Mouse (Mus musculus) hindbrain, postnatal 0 days (tissue): ENCODE results near the gene Lmf1. TPM values are rescaled to one million over a fixed set of nuclear protein-coding genes. Genes with fewer than 3 reads are reported as not detected.
A peak's percentile ranks its signal among the peaks of the same experiment; 100 is the strongest.

Experiments used
- ATAC-seq: fragments of 200-750 bp; cut with Nextera tagmentation; 2 replicates; pipeline ENCODE4 v1.8.0; 2017; ENCODE audit warnings: mild to moderate bottlenecking, moderate TSS enrichment, moderate library complexity
- DNase-seq: peaks from one replicate; pipeline ENCODE4 v3.0.0-alpha.2; 2015; ENCODE audit warnings: low spot score
- H3K27ac ChIP-seq: fragments of 300-500 bp; sonication (generic); 2 replicates; pipeline ENCODE4 v1.5.1; 2014; ENCODE audit warnings: mild to moderate bottlenecking
- H3K27me3 ChIP-seq: fragments of 300-500 bp; sonication (generic); 2 replicates; pipeline ENCODE4 v1.6.1; 2014; ENCODE audit warnings: low read length, mixed read lengths; ENCODE audit not compliant: insufficient read depth
- H3K36me3 ChIP-seq: fragments of 300-500 bp; sonication (generic); 2 replicates; pipeline ENCODE4 v1.6.1; 2014; ENCODE audit warnings: low read length, mixed read lengths; ENCODE audit not compliant: insufficient read depth
- H3K4me1 ChIP-seq: fragments of 300-500 bp; sonication (generic); 2 replicates; pipeline ENCODE4 v1.6.1; 2014; ENCODE audit warnings: antibody characterized with exemption, low read length, mixed read lengths; ENCODE audit not compliant: insufficient read depth
- H3K4me2 ChIP-seq: fragments of 300-500 bp; sonication (generic); 2 replicates; pipeline ENCODE4 v1.6.1; 2014; ENCODE audit warnings: low read depth, mild to moderate bottlenecking, low read length, moderate library complexity, mixed read lengths
- H3K4me3 ChIP-seq: fragments of 300-500 bp; sonication (generic); 2 replicates; pipeline ENCODE4 v1.5.1; 2014; ENCODE audit warnings: low read length
- H3K9ac ChIP-seq: fragments of 300-500 bp; sonication (generic); replicated peaks from 2 replicates; pipeline ENCODE4 v1.6.1; 2014; ENCODE audit warnings: mild to moderate bottlenecking, low read length, moderate library complexity, mixed read lengths
- H3K9me3 ChIP-seq: fragments of 300-500 bp; sonication (generic); 2 replicates; pipeline ENCODE4 v1.6.1; 2016; ENCODE audit warnings: low read length, mixed read lengths
- CTCF ChIP-seq: IDR thresholded peaks from 2 replicates; pipeline ENCODE4 v1.5.1; 2016; ENCODE audit warnings: antibody characterized with exemption, control low read depth, low read depth
- WGBS: fragments of 180-500 bp; shearing (Covaris S2); extraction: QIAGEN DNeasy Blood & Tissue Kit; methylation state at CpG from one replicate; pipeline ENCODE4 v1.1.7; 2014; 5-methylcytosine and 5-hydroxymethylcytosine counted together
- polyA plus RNA-seq: library from polyadenylated mRNA; unstranded; fragments of >200 nt; fragmentation: Nextera tagmentation; extraction: Ambion mirVana; gene quantifications from 2 replicates; pipeline ENCODE4 v1.2.1, GENCODE M21; 2015
- total RNA-seq: library from RNA; depleted of rRNA; stranded (reverse); fragments of >200 nt; gene quantifications from 2 replicates; pipeline ENCODE4 v1.2.3, GENCODE M21; 2014

The Lmf1 gene
- total and polyA plus RNA-seq, 2 experiments from 2014 or later = 21.4 to 45.1 TPM

DNA sequence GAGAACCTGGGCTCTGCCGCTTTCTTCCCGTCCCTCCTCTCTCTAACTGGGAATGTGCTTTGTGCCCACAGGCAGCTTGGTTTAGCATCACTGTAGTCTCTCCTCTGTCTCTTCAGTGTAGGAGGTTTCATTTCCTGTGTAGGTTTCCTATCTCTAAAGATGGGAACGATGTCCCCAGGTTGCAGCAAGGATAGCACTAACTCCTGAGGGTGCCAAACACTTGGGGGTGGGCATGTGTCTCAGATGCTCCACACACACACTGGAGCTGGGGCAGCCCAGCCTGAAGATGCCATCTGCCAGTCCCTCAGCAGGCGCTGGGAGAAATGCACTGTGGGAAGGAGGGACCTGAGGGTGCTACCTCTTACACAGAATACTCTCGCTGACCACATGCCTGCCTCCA is 56.9 kb downstream of the Lmf1 start:
- ATAC-seq (no peak), DNase-seq (no peak)
- Histone ChIP-seq H3K4me3 (no peak overlapping the region), H3K9me3 (no peaks in the 10 kb centered on the region), H3K36me3 (0 out of 2 replicates have a peak, but pooled peaks cover 13% of the 10 kb centered on the region), H3K27ac (no peak overlapping the region), H3K4me2 (no peak overlapping the region), H3K27me3 (no peaks in the 10 kb centered on the region), H3K4me1 (peaks cover 4% of the 10 kb centered on the region; the same call in 1 of the 2 replicates), H3K9ac (no peak overlapping the region)
- WGBS = 84% methylated on average over 5 of the region's 5 CpGs
- TF ChIP-seq CTCF = no peak

DNA sequence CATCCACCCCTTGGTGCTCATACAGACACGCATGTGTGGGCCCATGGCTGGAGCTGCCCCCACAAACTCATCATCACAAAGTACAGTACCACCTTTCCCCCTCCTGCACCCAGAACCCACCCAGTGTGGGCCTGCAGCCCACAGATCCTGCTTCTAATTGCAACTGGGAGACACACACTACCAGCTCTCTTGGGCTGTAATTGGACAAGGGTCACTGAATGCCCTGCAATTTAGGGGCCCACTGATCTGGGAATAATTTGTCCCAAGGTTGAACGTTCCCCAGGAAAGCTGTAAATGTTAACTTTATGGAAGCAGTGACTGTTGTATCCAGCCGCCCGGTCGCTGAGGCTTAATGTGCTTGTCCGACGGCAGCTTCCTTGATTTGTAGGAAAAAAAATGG is 59.1 kb downstream of the Lmf1 start:
- no peak for DNase-seq
- Histone ChIP-seq H3K4me2 (no peak overlapping the region), H3K9me3 (no peaks in the 10 kb centered on the region), H3K36me3 (0 out of 2 replicates have a peak, but pooled peaks cover 4% of the 10 kb centered on the region), H3K9ac (no peak overlapping the region), H3K4me3 (no peak overlapping the region), H3K27ac (no peak overlapping the region), H3K4me1 (peaks cover 5% of the 10 kb centered on the region; the same call in 1 of the 2 replicates), H3K27me3 (no peaks in the 10 kb centered on the region)
- no peak for TF ChIP-seq CTCF
- no peak for ATAC-seq
- WGBS = 78% methylated on average over 7 of the region's 7 CpGs

DNA sequence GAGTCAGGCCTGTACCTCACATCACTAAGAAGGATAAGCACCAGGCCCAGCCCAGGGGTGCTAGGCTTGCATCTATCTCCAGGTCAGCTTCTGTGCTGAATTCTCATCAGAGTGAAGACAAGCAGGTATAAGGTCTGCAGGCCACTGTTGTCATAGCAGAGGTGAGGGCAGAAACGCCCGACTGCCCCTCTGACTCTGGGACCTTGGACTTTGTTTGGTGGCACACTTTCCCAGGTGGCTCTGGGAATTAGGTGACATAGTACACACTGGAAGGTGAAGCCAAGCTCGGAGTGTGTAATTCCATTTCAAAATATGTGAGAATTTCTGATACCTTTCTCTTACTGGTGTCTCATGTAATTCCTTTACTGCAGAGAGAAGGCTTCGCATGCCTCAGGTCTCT is 59.6 kb downstream of the Lmf1 start:
- H3K4me2 ChIP-seq = no peak overlapping the region
- DNase-seq (no peak), ATAC-seq (no peak)
- H3K27ac ChIP-seq = no peak overlapping the region
- H3K4me3 ChIP-seq = no peak overlapping the region
- H3K36me3 ChIP-seq = 0 out of 2 replicates have a peak, but pooled peaks cover under 1% of the 10 kb centered on the region
- peaks cover 8% of the 10 kb centered on the region; the same call in 1 of the 2 replicates for H3K4me1 ChIP-seq
- TF ChIP-seq CTCF = no peak
- WGBS = 93% methylated on average over 4 of the region's 4 CpGs
- no peaks in the 10 kb centered on the region for H3K27me3 ChIP-seq
- no peak overlapping the region for H3K9ac ChIP-seq
- H3K9me3 ChIP-seq = no peaks in the 10 kb centered on the region

DNA sequence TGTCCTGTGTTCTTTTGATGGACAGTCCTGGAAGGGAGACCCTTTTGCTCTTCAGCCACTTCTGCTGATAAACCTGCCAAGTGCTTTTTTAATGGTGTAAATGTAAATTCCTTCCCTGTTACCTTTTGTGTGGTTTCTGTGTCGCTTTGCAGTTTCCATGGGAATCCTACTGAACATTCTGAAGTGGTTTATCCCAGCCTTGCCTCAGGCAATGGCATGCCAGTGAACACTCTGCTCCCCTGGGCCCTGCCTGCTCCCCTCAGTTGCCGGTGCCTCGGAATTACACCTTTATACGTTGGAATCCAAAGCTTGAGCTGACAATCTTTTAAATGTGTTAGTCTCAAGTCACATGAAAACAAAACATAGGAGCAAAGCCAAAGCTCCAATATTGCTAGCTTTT is 62.1 kb downstream of the Lmf1 start:
- peak overlapping the region; percentile 36; the same call in 1 of the 2 replicates for H3K27ac ChIP-seq
- no peaks in the 10 kb centered on the region for H3K9me3 ChIP-seq
- DNase-seq (peak; percentile 52), ATAC-seq (no peak)
- TF ChIP-seq CTCF = no peak
- H3K4me2 ChIP-seq = no peak overlapping the region
- peaks cover 14% of the 10 kb centered on the region; the same call in 1 of the 2 replicates for H3K4me1 ChIP-seq
- H3K4me3 ChIP-seq = no peak overlapping the region
- no peaks in the 10 kb centered on the region for H3K36me3 ChIP-seq
- H3K27me3 ChIP-seq = no peaks in the 10 kb centered on the region
- WGBS = 46% methylated on average over 4 of the region's 4 CpGs
- H3K9ac ChIP-seq = no peak overlapping the region

DNA sequence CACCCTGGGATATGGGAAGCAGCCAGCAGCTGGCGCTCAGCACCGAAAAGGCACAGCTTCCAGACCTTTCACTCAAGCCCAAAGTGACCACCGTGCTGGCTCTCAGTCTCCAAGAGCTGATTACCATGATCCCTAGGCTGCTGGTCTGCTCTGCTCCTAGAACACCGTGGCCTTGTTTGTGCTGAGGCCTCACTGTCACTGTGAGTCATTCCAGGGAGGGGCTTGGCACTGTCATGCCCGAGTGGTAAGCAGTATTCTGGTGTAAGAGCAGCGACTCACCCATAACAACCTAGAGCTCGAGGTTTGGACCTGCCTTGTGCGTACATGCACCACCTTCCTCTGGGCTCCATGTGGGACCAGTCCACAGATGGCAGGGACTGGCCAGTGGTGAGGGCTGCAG is 63.1 kb downstream of the Lmf1 start:
- peak; percentile 32 for TF ChIP-seq CTCF
- 65% methylated on average over 8 of the region's 8 CpGs for WGBS
- peaks cover 12% of the 10 kb centered on the region; the same call in 1 of the 2 replicates for H3K4me1 ChIP-seq

DNA sequence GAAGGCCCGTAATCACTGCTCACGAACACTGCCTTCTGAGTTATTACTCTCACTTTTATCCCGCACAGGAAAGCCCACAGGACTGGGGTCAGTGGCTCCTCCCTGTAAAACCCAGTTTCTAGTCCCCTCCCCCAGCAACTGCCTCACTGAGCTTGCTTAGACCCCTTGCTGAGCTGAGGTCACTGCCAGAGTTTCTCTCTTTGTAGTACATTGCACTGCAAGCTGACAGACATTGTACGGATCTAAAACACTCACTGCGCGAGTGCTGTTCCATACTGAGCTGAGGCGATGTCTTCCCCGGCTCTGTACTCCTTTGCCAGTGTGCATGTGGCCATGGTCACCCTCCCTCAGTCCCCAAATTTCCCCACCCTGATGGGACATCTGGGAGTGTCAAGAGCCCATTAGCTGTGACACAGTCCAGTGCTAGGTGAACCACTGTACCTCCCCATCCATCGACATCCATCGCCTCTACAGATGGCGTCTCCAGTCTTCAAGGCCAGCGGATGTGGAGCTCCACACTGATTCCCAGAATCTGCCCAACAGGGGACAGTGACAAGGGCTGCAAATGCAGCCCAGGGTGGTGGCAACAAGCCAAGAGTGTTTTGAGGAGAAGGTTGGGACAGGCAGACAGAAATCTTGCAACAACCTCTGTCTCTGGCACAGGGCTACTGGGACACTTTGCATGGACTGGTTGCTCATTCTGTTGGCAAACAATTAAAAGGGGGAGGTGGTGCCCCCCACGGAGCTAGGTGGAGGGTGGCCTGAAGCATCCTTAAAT is 64.8 kb downstream of the Lmf1 start:
- DNase-seq = peak; percentile 46
- Histone ChIP-seq H3K36me3 (no peaks in the 10 kb centered on the region), H3K9ac (no peak overlapping the region), H3K4me1 (peaks cover 12% of the 10 kb centered on the region; the same call in 1 of the 2 replicates), H3K27me3 (no peaks in the 10 kb centered on the region), H3K4me2 (no peak overlapping the region), H3K27ac (no peak overlapping the region), H3K4me3 (no peak overlapping the region), H3K9me3 (no peaks in the 10 kb centered on the region)
- ATAC-seq = peak; percentile 13; the same call in 1 of the 2 replicates
- TF ChIP-seq CTCF = no peak
- 41% methylated on average over 13 of the region's 13 CpGs for WGBS

More for the DNA sequence above, 63.1 kb downstream of the Lmf1 start:
- ATAC-seq (peak; percentile 18; the same call in 1 of the 2 replicates), DNase-seq (no peak)
- no peak overlapping the region for H3K9ac ChIP-seq
- no peaks in the 10 kb centered on the region for H3K27me3 ChIP-seq
- no peak overlapping the region for H3K4me3 ChIP-seq
- H3K4me2 ChIP-seq = no peak overlapping the region
- no peak overlapping the region for H3K27ac ChIP-seq
- no peaks in the 10 kb centered on the region for H3K9me3 ChIP-seq
- H3K36me3 ChIP-seq = no peaks in the 10 kb centered on the region

DNA sequence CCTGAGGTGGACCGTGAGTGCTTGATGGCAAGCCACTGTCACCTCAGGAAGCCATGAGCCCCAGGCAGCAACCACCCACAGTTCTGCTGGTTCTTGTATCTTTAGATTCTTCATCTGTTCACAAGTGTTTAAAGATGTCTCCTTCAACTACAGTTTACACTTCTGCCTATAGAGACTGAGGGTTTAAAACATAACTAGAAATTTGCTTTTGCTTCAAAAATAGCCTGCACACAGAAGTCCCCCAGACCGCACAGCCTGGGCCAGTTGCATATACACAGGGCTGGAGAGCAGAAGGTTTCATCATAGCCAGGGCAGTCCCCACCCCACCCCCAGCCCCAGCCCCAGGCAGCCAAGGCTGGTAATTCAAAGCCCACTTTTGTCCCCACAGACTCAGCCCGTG is 65.9 kb downstream of the Lmf1 start:
- no peak for TF ChIP-seq CTCF
- DNase-seq (no peak), ATAC-seq (no peak)
- Histone ChIP-seq H3K27me3 (no peaks in the 10 kb centered on the region), H3K4me2 (no peak overlapping the region), H3K27ac (no peak overlapping the region), H3K4me1 (peaks cover 12% of the 10 kb centered on the region; the same call in 1 of the 2 replicates), H3K9me3 (no peaks in the 10 kb centered on the region), H3K36me3 (no peaks in the 10 kb centered on the region), H3K9ac (no peak overlapping the region), H3K4me3 (no peak overlapping the region)
- 79% methylated on average over 3 of the region's 3 CpGs for WGBS
